Mouse (Mus musculus) layer of hippocampus, postnatal 14 days (tissue): ENCODE measurements around the gene Braf. TPM values are rescaled to one million over a fixed set of nuclear protein-coding genes. Genes with fewer than 3 reads are reported as not detected.

ENCODE experiments used
- DNase-seq, 2 experiments: peaks; one replicate each; pipeline ENCODE4 v3.0.0; 2021 to 2022; ENCODE audit warnings: low spot score in 2 of 2, mixed read lengths in 1 of 2
- total RNA-seq, 2 experiments: library from RNA; stranded (reverse); gene quantifications; 2 replicates each; pipeline ENCODE4 v1.2.3; 2021

The Braf gene
- total RNA-seq, 2 experiments from 2014 or later = 99.6 to 107 TPM

- DNase-seq = peak; percentile 86 to 93
Measured at GRCm38 (mm10) chr6:39557723-39558261, 167.5 kb downstream of the Braf start, which contains the start of gene Dennd2a. Gene Dennd2a, minus strand, starts transcription at chr6:39557867.

- peak in 1 of 2 experiments; percentile 47 for DNase-seq
Measured at GRCm38 (mm10) chr6:39556900-39557659, 168.2 kb downstream of the Braf start.

- DNase-seq = no peak
Measured at GRCm38 (mm10) chr6:39555648-39555945, 169.7 kb downstream of the Braf start.

- no peak for DNase-seq
Measured at GRCm38 (mm10) chr6:39554888-39555647, 170.2 kb downstream of the Braf start.

Other genes starting within 250 kb of the Braf start
- gene Dennd2a, start 167.6 kb downstream of the Braf start, total RNA-seq = 10 to 100 TPM; 30.0 to 35.7 TPM
- 10 to 100 TPM; 28.0 to 32.3 TPM for gene Adck2, start 151.6 kb downstream of the Braf start, total RNA-seq
- gene Gm42420, start 139.7 kb downstream of the Braf start, total RNA-seq = under 1 TPM in 1 of 2 experiments, not detected in 1; 0.88 TPM
- 100 to 1,000 TPM; 182 to 188 TPM for gene Ndufb2, start 132.9 kb downstream of the Braf start, total RNA-seq
- 100 to 1,000 TPM; 108 to 110 TPM for gene Mrps33, start 85.5 kb upstream of the Braf start, total RNA-seq
- 100 to 1,000 TPM; 295 to 302 TPM for gene Tmem178b, start 147.8 kb upstream of the Braf start, total RNA-seq